Mouse (Mus musculus) megakaryocyte progenitor cell, adult 5-6 weeks (primary cell): ENCODE measurements at regions not wholly inside any gene's neighbourhood (a gene's known extent, or its start where the extent isn't known, plus 50 kb on each side); places are given as distances from the start of the nearest gene placed in this dataset.

Source experiments
- ATAC-seq: replicated peaks from 2 replicates; pipeline ENCODE4 v1.8.0; 2016; ENCODE audit warnings: mild to moderate bottlenecking, moderate TSS enrichment, inconsistent platforms; ENCODE audit not compliant: poor library complexity

- ATAC-seq: no peak
Measured at GRCm38 (mm10) chr8:78002071-78002470, 211.0 kb upstream of the Ttc29 start.

- ATAC-seq: peak; percentile 94
Measured at GRCm38 (mm10) chr8:78003888-78004543, 209.1 kb upstream of the Ttc29 start.

GRCm38 (mm10) chr8:78004891-78005290, 208.2 kb upstream of the Ttc29 start:
- no peak for ATAC-seq

- no peak for ATAC-seq
Measured at GRCm38 (mm10) chr8:78013101-78013500, 200.0 kb upstream of the Ttc29 start.

DNA sequence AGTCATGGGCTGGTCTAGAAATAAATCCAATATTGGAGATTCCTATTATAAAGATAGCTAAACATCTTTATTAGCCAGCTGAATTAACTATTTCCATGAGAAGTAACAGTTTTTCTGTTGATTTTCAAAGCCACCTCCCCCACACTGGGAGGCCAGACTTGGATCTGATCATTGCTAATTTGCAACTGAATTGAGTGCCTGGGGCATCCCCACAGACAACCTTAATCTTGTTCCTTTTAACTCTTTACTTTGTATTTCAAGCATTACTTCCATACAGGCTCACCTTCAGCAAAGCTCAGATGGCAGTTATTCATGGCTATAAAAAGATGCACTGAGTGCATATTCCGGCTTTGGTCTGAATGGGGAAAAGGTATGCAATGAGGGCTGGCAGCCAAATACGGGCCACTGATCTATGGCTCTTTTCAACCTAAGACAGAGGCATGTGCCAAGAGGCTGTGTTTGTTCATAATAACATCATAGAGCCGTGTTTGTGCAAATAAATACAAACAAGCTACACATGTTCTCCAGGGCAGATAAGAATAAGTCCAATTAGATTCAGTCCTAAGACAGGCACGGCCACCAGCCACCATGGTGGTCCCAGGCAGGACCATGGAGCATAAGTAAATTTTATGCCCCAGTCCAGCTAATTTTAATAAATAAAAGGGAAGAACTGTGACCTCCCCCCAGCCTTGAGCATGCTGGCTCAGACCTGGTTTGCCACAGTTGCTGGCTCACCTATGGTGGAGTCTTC, 194.5 kb upstream of the Ttc29 start:
- ATAC-seq: no peak

- no peak for ATAC-seq
Measured at GRCm38 (mm10) chr8:78021473-78021872, 191.6 kb upstream of the Ttc29 start.

DNA sequence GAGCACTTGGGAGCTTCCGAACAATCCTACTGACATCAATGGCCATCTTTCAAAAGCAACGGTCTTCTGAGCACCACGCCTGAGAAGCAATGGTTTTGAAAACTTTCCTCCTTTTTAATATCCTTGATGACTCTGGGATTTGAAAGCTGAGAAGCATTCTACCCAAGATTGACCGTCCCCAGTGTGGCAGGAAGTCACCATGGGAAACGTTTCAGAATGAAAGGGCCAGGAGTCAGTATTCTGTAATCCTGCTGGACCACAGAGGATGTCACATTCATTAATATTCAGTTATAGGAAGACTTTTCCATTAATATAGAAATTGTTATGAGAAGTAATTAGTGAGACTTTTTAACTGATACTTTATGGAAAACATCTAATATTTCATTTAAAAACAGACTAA, 190.1 kb upstream of the Ttc29 start:
- ATAC-seq: no peak

- no peak for ATAC-seq
Measured at GRCm38 (mm10) chr8:78023467-78023866, 189.6 kb upstream of the Ttc29 start.

DNA sequence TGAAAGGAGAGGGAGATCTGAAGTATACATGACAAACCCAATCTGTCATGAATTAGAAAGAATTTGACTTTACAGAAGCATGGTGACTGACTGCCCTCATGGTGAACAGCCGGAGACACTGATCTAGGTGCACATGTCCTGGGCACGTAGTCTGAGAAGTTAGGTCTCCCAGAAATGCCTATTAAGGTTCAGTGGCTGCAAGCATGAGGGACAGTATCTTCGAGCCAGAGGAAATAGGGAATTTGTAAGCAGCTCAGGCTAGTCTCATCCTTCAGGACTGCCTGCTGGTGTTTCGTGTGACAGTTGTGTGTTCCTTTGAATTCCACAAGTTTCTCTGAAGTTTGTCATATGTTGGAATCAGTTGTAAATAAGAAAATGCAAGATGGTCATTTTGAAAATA, 189.2 kb upstream of the Ttc29 start:
- no peak for ATAC-seq

- ATAC-seq: no peak
Measured at GRCm38 (mm10) chr8:78024964-78025363, 188.1 kb upstream of the Ttc29 start.

DNA sequence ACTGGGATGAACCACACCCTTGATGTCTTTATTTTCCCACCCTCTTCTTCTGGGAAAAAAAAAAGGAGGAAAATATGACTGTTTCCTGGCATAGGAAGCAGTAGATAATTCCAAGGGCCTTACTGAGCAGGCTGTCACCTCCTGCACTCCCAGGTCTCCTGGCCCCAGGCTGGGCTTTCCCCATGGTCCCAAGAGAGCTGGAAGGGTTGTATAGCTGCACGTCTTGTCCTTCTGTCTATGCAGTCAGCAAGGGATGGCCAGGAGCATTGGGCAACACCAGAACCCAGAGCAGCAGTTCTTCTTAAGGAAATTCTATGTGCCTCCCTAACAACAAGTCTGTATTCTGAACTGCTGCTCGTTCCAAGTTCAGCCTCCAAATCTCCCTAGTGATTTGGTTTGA, 185.7 kb upstream of the Ttc29 start:
- ATAC-seq: no peak

- ATAC-seq: no peak
Measured at GRCm38 (mm10) chr8:78028928-78029327, 184.2 kb upstream of the Ttc29 start.

- ATAC-seq: no peak
Measured at GRCm38 (mm10) chr8:78031811-78032210, 181.3 kb upstream of the Ttc29 start.

DNA sequence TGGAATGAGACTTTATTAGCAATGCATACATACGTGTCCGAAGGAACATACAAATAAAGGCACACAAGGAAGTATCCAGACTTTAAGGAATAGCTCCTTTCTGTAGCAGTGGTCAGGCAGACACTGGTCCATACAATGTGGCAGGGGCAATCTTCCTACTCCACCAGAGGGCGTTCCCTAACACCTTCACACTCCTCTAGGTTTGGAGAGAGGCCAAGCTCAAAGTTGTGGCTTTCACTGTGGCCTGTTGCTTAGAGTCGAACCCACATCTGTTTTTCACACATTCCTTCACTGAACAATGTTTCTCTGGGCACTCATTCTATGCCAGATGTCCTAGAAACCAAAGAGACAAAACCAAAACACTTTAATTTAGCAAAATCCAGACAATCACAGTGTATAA, 178.4 kb upstream of the Ttc29 start:
- no peak for ATAC-seq

DNA sequence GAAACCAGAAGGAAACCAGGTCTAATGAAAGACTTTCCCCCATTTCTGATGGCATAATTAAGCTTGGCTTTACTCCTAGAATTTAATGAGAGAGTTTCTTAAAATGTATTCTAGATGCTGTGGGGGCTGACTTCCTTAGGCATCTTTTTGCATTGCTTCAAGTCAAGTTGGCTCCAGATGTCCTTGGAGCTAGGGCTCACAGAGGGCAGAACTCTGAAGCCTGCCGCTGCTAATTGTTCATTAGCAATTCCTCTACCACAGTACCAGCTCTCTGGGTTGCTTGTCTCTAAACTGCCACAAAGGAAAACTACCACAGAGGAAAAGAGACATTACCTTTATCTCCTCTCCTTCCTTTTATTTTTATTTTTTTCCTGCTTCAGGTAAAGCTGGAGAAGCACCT, 175.9 kb upstream of the Ttc29 start:
- no peak for ATAC-seq

DNA sequence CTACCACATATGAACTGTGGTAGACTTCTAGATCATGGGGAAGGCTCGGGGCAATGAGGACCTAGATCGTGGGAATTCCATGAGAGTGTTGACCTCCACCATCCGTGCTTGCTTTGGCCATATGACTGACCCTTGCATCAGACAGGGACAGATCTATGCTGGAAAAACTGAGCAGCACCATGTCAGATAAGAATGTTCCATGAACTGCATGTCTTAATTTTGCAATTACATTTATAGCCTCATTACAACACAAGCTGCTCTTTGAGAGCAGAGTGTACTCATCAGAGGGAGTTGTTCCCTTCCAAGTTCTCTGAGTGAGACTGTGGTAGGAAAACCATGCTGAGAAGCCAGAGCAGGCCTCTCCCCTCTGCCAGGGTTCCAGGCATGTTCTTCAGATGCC, 166.4 kb upstream of the Ttc29 start:
- no peak for ATAC-seq

- no peak for ATAC-seq
Measured at GRCm38 (mm10) chr8:78050768-78051167, 162.3 kb upstream of the Ttc29 start.

DNA sequence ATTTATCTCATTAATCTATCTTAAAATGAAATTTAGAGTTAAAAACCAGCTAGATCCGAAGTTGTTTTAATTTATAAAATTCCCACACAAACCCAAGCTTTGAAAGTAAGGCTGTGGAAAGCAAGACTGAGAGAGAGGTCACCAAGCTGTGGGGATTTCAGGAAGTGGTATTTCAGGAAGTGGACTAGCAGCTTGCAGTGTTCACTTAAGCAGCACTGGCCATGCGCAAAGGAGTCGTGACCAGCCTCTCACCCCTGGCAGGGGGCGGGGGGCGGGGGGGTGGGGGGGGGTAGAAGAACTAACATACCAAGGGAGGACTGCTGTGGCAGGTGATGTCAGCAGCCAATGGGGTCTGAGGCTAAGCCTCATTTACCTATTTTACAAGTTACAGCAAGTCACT, 158.7 kb upstream of the Ttc29 start:
- ATAC-seq: peak; percentile 61

- no peak for ATAC-seq
Measured at GRCm38 (mm10) chr8:78054920-78055319, 158.2 kb upstream of the Ttc29 start.

- ATAC-seq: no peak
Measured at GRCm38 (mm10) chr8:78055531-78055930, 157.6 kb upstream of the Ttc29 start.

DNA sequence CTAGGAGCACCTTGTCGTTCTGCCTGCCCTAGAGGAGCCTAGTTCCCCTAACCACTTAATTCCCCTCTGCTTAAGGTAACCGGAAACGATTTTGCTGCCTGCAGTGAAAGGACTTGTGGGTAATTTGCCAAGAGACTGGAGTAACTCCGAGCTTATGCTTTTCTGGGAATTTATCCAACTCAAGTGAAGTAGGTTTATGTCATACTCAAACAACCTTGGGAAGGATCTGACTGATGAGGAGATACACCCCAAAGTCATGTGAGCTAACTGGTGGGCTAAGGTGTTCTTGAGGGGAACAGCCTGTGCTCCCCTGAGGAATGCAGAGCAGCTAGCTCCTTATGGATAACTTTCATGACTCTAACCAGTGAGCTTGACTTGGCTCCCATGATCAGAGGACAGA, 155.7 kb upstream of the Ttc29 start:
- no peak for ATAC-seq

- ATAC-seq: 0 out of 2 replicates have a peak, but pooled peaks have one; percentile 46
Measured at GRCm38 (mm10) chr8:78061827-78062719, 151.0 kb upstream of the Ttc29 start.
